In the genomic region with DNA sequence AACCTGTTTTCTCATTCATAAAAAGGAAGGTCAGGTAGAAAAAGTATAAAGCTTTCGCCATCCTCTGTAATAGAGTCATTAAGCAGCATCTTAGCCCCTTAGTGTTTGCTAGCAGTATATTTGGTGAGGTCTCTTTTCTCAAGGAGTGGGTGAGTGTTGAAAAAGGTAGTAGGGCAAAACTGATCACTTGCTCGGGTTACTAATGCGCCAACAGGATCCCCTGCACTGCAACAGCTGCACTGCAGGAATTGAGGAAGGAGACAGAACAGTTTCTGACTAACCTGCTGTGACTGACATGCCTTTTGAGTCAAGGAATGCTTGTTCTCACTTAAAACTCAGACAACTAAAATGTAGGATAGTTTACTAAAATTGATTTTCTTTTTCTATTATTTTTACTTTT, we compare ENCODE assay signal across 9 mouse cellular contexts. TPM values are rescaled to one million over a fixed set of nuclear protein-coding genes. Genes with fewer than 3 reads are reported as not detected.
DNase-seq lines count a peak whose midpoint lies in the region; ATAC-seq and TF ChIP-seq lines count a peak whose summit lies in the region.
"Had no signal": no experiment of that assay in that cellular context is flagged by ENCODE, and none has a peak within 500 bp of the region (broad histone marks: within the 10 kb centered on the region; RNA-seq: fewer than 3 reads in every experiment).

No protein-coding gene starts in this region.

- no peak for ATAC-seq in lung, embryonic 14.5 days (ENCODE audit: insufficient read depth)
- no peak for ATAC-seq in limb, embryonic 12.5 days (ENCODE audit: insufficient number of reproducible peaks, insufficient read depth, low FRiP score, low TSS enrichment, low read depth)
- ATAC-seq in stomach, embryonic 14.5 days (ENCODE audit: insufficient number of reproducible peaks, insufficient read depth, low FRiP score, low read depth), result no peak
- ATAC-seq: inflammation-experienced regulatory T-cells, adult 6 months had no signal

- H3K4me2 ChIP-seq in lung, embryonic 14.5 days, result peak overlapping the region; percentile 86
- H3K4me2 ChIP-seq in limb, embryonic 12.5 days, result peak overlapping the region; percentile 69
- peak overlapping the region; percentile 67 for H3K4me2 ChIP-seq in stomach, embryonic 14.5 days (replicated peaks; ENCODE audit: low read depth, low read length)

- H3K9me3 ChIP-seq in lung, embryonic 14.5 days (ENCODE audit: low read depth, low read length), result no peaks in the 10 kb centered on the region
- no peaks in the 10 kb centered on the region for H3K9me3 ChIP-seq in forebrain, embryonic 10.5 days
- H3K9me3 ChIP-seq in limb, embryonic 12.5 days, result no peaks in the 10 kb centered on the region
- H3K9me3 ChIP-seq in stomach, embryonic 14.5 days (ENCODE audit: control insufficient read depth, low read depth, low read length), result no peaks in the 10 kb centered on the region

- H3K9ac ChIP-seq in lung, embryonic 14.5 days, result peak overlapping the region; percentile 100
- H3K9ac ChIP-seq in limb, embryonic 12.5 days (replicated peaks), result peak overlapping the region; percentile 100; the same call in 1 of the 2 replicates
- H3K9ac ChIP-seq in stomach, embryonic 14.5 days (replicated peaks; ENCODE audit: low read depth, low read length), result 0 out of 2 replicates have a peak overlapping the region, but pooled peaks have one; percentile 99

- no peak overlapping the region for H3K27ac ChIP-seq in lung, embryonic 14.5 days (ENCODE audit: low read depth)
- 0 out of 2 replicates have a peak overlapping the region, but pooled peaks have one; percentile 100 for H3K27ac ChIP-seq in forebrain, embryonic 10.5 days
- H3K27ac ChIP-seq in limb, embryonic 12.5 days, result no peak overlapping the region
- H3K27ac ChIP-seq in stomach, embryonic 14.5 days (ENCODE audit: low read length), result no peak overlapping the region

- 0 out of 2 replicates have a peak, but pooled peaks cover 4% of the 10 kb centered on the region for H3K36me3 ChIP-seq in lung, embryonic 14.5 days (ENCODE audit: insufficient read depth)
- H3K36me3 ChIP-seq in forebrain, embryonic 10.5 days (replicated peaks), result peaks cover 12% of the 10 kb centered on the region
- no peaks in the 10 kb centered on the region for H3K36me3 ChIP-seq in limb, embryonic 12.5 days
- no peaks in the 10 kb centered on the region for H3K36me3 ChIP-seq in stomach, embryonic 14.5 days (ENCODE audit: control insufficient read depth, insufficient read depth, low read length)

- no peak for DNase-seq in lung, embryonic 14.5 days
- no peak for DNase-seq in lung, adult 2 months
- no peak for DNase-seq in forebrain, embryonic 10.5 days (ENCODE audit: extremely low spot score, low spot score)
- DNase-seq in retina, embryonic 14.5 days (ENCODE audit: low spot score), result no peak
- DNase-seq in left cerebral cortex, postnatal 36 days (ENCODE audit: low spot score in 2 of 2), result no peak
- DNase-seq: adrenal gland, postnatal 25 days had no signal

- H3K4me3 ChIP-seq in lung, embryonic 14.5 days (ENCODE audit: low read depth, low read length), result peak overlapping the region; percentile 97
- H3K4me3 ChIP-seq in lung, adult 2 months (replicated peaks; ENCODE audit: extremely low read depth, low read depth, low read length), result no peak overlapping the region
- H3K4me3 ChIP-seq in forebrain, embryonic 10.5 days, result peak overlapping the region; percentile 96
- H3K4me3 ChIP-seq in limb, embryonic 12.5 days (replicated peaks), result peak overlapping the region; percentile 87
- peak overlapping the region; percentile 87 for H3K4me3 ChIP-seq in stomach, embryonic 14.5 days (ENCODE audit: low read depth, low read length)

- intact Hi-C loops in left cerebral cortex, postnatal 36 days (cut with DNase I), result no loop called here

- WGBS in lung, embryonic 14.5 days, result 34% methylated on average over 3 of the region's 3 CpGs
- 26% methylated on average over 3 of the region's 3 CpGs for WGBS in lung, adult 2 months
- WGBS in forebrain, embryonic 10.5 days, result 48% methylated on average over 3 of the region's 3 CpGs
- WGBS in limb, embryonic 12.5 days, result 49% methylated on average over 3 of the region's 3 CpGs
- WGBS in stomach, embryonic 14.5 days, result 33% methylated on average over 3 of the region's 3 CpGs

- peaks cover 17% of the 10 kb centered on the region for H3K4me1 ChIP-seq in lung, embryonic 14.5 days (ENCODE audit: insufficient read depth)
- H3K4me1 ChIP-seq in lung, adult 2 months (ENCODE audit: control insufficient read depth, insufficient read depth, low read length), result peaks cover 21% of the 10 kb centered on the region
- H3K4me1 ChIP-seq in forebrain, embryonic 10.5 days, result peaks cover 55% of the 10 kb centered on the region
- peaks cover 40% of the 10 kb centered on the region for H3K4me1 ChIP-seq in limb, embryonic 12.5 days (replicated peaks)
- H3K4me1 ChIP-seq in stomach, embryonic 14.5 days (ENCODE audit: control insufficient read depth, insufficient read depth, low read length), result peaks cover 31% of the 10 kb centered on the region

- TF ChIP-seq CTCF in lung, embryonic 14.5 days (IDR thresholded peaks at IDR 0.05; ENCODE audit: low read depth), result no peak
- TF ChIP-seq CTCF in lung, adult 2 months (IDR thresholded peaks at IDR 0.05; ENCODE audit: insufficient read depth, low read length), result no peak

- H3K27me3 ChIP-seq in lung, embryonic 14.5 days (ENCODE audit: insufficient read depth, low read length), result no peaks in the 10 kb centered on the region
- H3K27me3 ChIP-seq in forebrain, embryonic 10.5 days (ENCODE audit: poor library complexity, severe bottlenecking), result no peaks in the 10 kb centered on the region
- H3K27me3 ChIP-seq in limb, embryonic 12.5 days, result no peaks in the 10 kb centered on the region
- H3K27me3 ChIP-seq in stomach, embryonic 14.5 days (ENCODE audit: control insufficient read depth, insufficient read depth, low read length), result no peaks in the 10 kb centered on the region

- TF ChIP-seq POLR2A in lung, adult 2 months (IDR thresholded peaks at IDR 0.05; ENCODE audit: borderline replicate concordance, extremely low read depth, low read depth, low read length), result no peak

RNA-seq across cellular contexts. Expression of a gene that starts 1.8 kb away (rescaled TPM):
- polyA plus RNA-seq in lung, embryonic 14.5 days (2014; fragmentation: Nextera tagmentation; extraction: Ambion mirVana), result 122 and 131 TPM in 2 replicates
- 38.0 and 49.9 TPM in 2 replicates for polyA plus RNA-seq in lung, adult 2 months (2012; rRNA removed)
- polyA plus RNA-seq in forebrain, embryonic 10.5 days (2016; fragmentation: Nextera tagmentation; extraction: Ambion mirVana), result 152 and 155 TPM in 2 replicates
- polyA plus RNA-seq in limb, embryonic 12.5 days (2016; fragmentation: Nextera tagmentation; extraction: Ambion mirVana), result 158 and 162 TPM in 2 replicates
- 95.3 and 104 TPM in 2 replicates for polyA plus RNA-seq in stomach, embryonic 14.5 days (2014; fragmentation: Nextera tagmentation; extraction: Ambion mirVana)
- total RNA-seq in left cerebral cortex, postnatal 36 days (2021), result 10 to 100 TPM; 70.3 to 76.8 TPM

RNA-seq across cellular contexts. Expression of a gene that starts 32.0 kb away (rescaled TPM):
- 42.6 and 46.5 TPM in 2 replicates for polyA plus RNA-seq in lung, embryonic 14.5 days (2014; fragmentation: Nextera tagmentation; extraction: Ambion mirVana)
- polyA plus RNA-seq in lung, adult 2 months (2012; rRNA removed), result 13.4 and 22.7 TPM in 2 replicates
- polyA plus RNA-seq in forebrain, embryonic 10.5 days (2016; fragmentation: Nextera tagmentation; extraction: Ambion mirVana), result 57.6 and 60.2 TPM in 2 replicates
- 45.1 and 46.9 TPM in 2 replicates for polyA plus RNA-seq in limb, embryonic 12.5 days (2016; fragmentation: Nextera tagmentation; extraction: Ambion mirVana)
- polyA plus RNA-seq in stomach, embryonic 14.5 days (2014; fragmentation: Nextera tagmentation; extraction: Ambion mirVana), result 47.6 and 48.6 TPM in 2 replicates
- total RNA-seq in left cerebral cortex, postnatal 36 days (2021), result 10 to 100 TPM; 27.1 to 32.4 TPM

RNA-seq across cellular contexts. Expression of a gene that starts 37.2 kb away (rescaled TPM):
- 11.9 and 12.4 TPM in 2 replicates for polyA plus RNA-seq in lung, embryonic 14.5 days (2014; fragmentation: Nextera tagmentation; extraction: Ambion mirVana)
- 32.4 and 44.6 TPM in 2 replicates for polyA plus RNA-seq in lung, adult 2 months (2012; rRNA removed)
- polyA plus RNA-seq in forebrain, embryonic 10.5 days (2016; fragmentation: Nextera tagmentation; extraction: Ambion mirVana), result 26.5 and 27.0 TPM in 2 replicates
- polyA plus RNA-seq in limb, embryonic 12.5 days (2016; fragmentation: Nextera tagmentation; extraction: Ambion mirVana), result 18.0 and 19.8 TPM in 2 replicates
- 16.1 and 18.0 TPM in 2 replicates for polyA plus RNA-seq in stomach, embryonic 14.5 days (2014; fragmentation: Nextera tagmentation; extraction: Ambion mirVana)
- total RNA-seq in left cerebral cortex, postnatal 36 days (2021), result 10 to 100 TPM; 44.6 to 57.4 TPM
- polyA plus RNA-seq: inflammation-experienced regulatory T-cells, adult 6 months had no signal

RNA-seq across cellular contexts. Expression of a gene that starts 46.3 kb away (rescaled TPM):
- polyA plus RNA-seq in lung, embryonic 14.5 days (2014; fragmentation: Nextera tagmentation; extraction: Ambion mirVana), result 2.6 and 3.1 TPM in 2 replicates
- polyA plus RNA-seq in lung, adult 2 months (2012; rRNA removed), result 24.8 and 45.1 TPM in 2 replicates
- 0.84 and 1.7 TPM in 2 replicates for polyA plus RNA-seq in forebrain, embryonic 10.5 days (2016; fragmentation: Nextera tagmentation; extraction: Ambion mirVana)
- polyA plus RNA-seq in limb, embryonic 12.5 days (2016; fragmentation: Nextera tagmentation; extraction: Ambion mirVana), result 2.2 and 2.5 TPM in 2 replicates
- 0.71 and 1.4 TPM in 2 replicates for polyA plus RNA-seq in stomach, embryonic 14.5 days (2014; fragmentation: Nextera tagmentation; extraction: Ambion mirVana)
- 10 to 100 TPM in 1 of 2 experiments, 1 to 10 TPM in 1; 8.2 to 11.0 TPM for total RNA-seq in left cerebral cortex, postnatal 36 days (2021)
- polyA plus RNA-seq: inflammation-experienced regulatory T-cells, adult 6 months had no signal
